Mouse (Mus musculus) spleen, postnatal 10 days (tissue): ENCODE measurements around the gene Egf.

Source experiments
- DNase-seq, 2 experiments: peaks; one replicate each; pipeline ENCODE4 v3.0.0; 2021 to 2022; ENCODE audit warnings: low spot score in 2 of 2

Gene Egf

DNA sequence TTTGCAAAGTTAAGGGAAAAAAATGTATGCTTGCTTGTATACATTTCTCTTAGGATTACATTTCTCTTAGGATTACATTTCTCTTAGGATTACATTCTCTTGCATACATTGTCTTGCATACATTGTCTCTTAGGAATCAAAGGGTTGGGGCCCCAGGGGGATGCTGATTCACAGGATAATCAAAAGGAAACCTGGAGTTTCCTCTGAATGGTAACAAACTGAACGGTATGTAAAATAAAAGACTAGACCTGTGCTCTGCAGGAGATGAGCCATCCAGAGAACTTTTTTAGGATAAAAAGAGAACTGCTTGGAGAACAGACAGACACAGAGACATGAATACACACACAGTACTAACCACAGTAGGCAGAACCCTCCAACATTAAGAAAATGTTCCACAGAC is 104.2 kb downstream of the Egf start:
- no peak for DNase-seq

- no peak for DNase-seq
These were observed 104.9 kb downstream of the Egf start for GRCm38 (mm10) chr3:129650293-129650612.

DNA sequence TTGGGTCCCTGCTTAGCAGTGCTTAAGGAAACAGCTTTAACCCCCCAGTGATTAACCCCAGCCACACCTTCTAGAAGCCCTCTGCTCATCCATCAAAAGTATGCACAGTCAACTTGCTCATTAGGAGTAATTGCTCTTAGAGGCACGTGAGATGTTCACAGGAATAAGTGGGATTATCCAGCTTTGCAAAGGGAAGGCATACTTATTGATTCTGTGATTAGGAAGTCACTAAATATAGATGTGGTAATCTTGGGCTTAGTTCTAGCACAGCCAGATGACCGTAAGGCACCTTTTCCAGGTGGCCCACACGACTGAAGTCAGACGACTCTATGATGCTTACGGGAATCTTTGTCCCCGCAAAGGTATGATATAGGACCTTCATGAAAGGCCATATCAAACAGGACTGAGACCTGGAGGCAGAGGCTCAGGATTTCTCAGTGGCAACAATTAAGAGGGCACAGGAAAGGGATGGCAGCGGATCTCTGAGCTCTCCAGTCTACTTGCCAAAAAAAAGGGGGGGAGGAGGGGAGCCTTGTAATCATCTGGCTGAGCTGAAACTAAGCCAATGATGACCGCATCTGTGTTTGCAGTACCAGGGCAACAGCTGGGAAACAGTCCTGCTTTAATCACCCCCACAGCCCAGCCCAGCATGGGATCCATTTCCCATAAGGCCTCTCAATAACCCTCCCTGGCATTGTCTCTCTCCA is 105.4 kb downstream of the Egf start:
- DNase-seq: no peak

- DNase-seq: no peak
These were observed 106.5 kb downstream of the Egf start for GRCm38 (mm10) chr3:129648598-129648997.

- no peak for DNase-seq
These were observed 107.8 kb downstream of the Egf start for GRCm38 (mm10) chr3:129647312-129647711.

- no peak for DNase-seq
These were observed 108.3 kb downstream of the Egf start for GRCm38 (mm10) chr3:129646781-129647180.

GRCm38 (mm10) chr3:129645409-129645808 is 109.7 kb downstream of the Egf start:
- DNase-seq: no peak

DNA sequence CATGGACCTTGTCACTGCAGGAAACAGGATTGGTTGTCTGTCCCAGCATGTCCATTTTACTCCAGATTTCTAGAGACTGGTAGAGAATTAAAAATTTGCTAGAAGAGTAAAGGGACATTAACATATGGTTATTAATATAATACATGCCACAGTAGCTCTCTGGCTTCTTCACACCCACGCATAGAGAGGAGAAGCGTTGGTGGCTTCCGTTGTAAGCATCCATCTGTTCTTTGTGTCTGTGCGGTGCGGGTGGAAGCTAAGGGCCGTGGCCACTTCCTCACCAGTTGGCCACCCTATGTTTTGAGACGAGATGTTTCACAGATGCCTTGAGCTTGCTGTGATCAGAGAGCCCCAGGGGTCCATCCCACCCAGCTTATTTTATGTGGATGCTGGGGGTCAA is 113.5 kb downstream of the Egf start:
- no peak for DNase-seq

DNA sequence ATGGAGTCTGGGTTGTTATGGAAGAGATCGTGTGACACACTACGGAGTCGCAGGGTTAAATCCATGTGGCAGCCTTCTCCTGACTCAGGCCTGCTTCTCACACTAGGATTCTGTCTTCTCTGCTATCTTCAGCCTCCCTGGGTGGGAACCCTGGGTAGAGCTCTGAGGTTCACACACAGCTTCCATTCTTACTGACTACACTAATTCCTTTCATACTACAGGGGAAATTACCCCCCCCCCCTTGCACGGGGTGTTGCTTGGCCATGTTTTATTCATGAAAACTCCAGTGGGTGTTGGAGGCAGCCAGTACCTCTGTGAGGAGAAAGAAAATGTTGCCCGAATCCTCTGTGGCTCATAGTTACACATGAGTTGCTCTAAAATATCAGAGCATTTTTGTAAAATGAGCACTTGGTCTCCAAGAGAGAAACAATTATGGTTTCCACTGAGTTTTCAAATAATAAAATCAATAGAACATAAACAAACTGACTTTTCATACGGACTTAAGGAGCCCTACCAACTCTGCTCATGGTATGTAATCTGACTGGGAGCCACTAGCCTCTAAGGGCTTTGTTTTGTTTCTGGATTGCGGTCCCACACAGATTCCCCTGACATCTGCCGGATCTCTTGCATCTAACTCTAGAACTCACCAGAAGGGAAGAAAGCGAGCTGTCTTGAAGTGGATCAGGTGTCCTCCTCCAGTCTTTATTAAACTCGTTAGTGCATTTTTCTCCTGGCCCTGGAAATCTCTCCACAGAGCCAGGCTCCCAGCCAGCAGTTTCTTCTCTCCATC is 114.7 kb downstream of the Egf start:
- DNase-seq: no peak

DNA sequence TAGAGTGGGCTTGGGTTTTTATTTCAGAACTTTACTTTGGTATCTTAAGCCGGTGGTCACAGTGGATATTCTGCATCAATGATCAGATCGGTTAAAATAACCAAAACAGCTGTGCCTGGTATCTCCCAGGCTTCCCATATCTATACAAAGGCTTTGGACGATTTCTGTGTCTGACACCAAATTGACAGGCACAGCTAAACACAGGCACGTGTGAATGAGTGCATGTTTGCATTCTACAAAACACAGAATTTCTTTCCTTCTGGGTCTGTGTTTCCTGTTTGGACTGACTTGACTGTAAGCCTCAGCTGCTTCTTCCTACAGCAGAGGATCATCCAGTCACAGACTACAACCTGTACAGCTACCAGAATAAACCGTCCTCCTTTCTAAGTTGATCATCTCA is 115.4 kb downstream of the Egf start:
- no peak for DNase-seq

- DNase-seq: no peak
These were observed 117.7 kb downstream of the Egf start for GRCm38 (mm10) chr3:129637446-129637845.

GRCm38 (mm10) chr3:129634260-129634901 is 120.7 kb downstream of the Egf start:
- DNase-seq: no peak

- no peak for DNase-seq
These were observed 121.6 kb downstream of the Egf start for GRCm38 (mm10) chr3:129633518-129633917.

GRCm38 (mm10) chr3:129631857-129632256 is 123.3 kb downstream of the Egf start:
- no peak for DNase-seq

GRCm38 (mm10) chr3:129631018-129631417 is 124.1 kb downstream of the Egf start:
- DNase-seq: no peak
